Mouse (Mus musculus) spleen, adult 2 months (tissue): ENCODE measurements at regions not wholly inside any gene's neighbourhood (a gene's known extent, or its start where the extent isn't known, plus 50 kb on each side); places are given as distances from the start of the nearest gene placed in this dataset.

Source experiments
- DNase-seq, 2 experiments: peaks; one replicate each; pipeline versions ENCODE4 v3.0.0 to v3.0.0-alpha.2; 2012 to 2021; ENCODE audit warnings: low spot score in 2 of 2, low read depth in 1 of 2
- H3K27ac ChIP-seq: fragments of 200-500 bp; 2 replicates; pipeline ENCODE4 v1.5.1; 2012; ENCODE audit warnings: low read length, inconsistent platforms; ENCODE audit not compliant: insufficient read depth
- H3K27me3 ChIP-seq: fragments of 200-500 bp; 2 replicates; pipeline ENCODE4 v1.6.1; 2012; ENCODE audit warnings: mild to moderate bottlenecking, moderate library complexity, low read length, inconsistent platforms; ENCODE audit not compliant: control insufficient read depth, insufficient read depth
- H3K36me3 ChIP-seq: fragments of 200-500 bp; 2 replicates; pipeline ENCODE4 v1.6.1; 2012; ENCODE audit warnings: mild to moderate bottlenecking, low read length, inconsistent platforms; ENCODE audit not compliant: control insufficient read depth, insufficient read depth
- H3K4me1 ChIP-seq: fragments of 200-500 bp; 2 replicates; pipeline ENCODE4 v1.6.1; 2011; ENCODE audit warnings: inconsistent platforms; ENCODE audit not compliant: control insufficient read depth, insufficient read depth, insufficient read length
- H3K4me3 ChIP-seq: fragments of 200-500 bp; 2 replicates; pipeline ENCODE4 v1.5.1; 2011; ENCODE audit warnings: mild to moderate bottlenecking, inconsistent platforms; ENCODE audit not compliant: insufficient read depth, insufficient read length; ENCODE audit errors: extremely low read depth
- CTCF ChIP-seq: fragments of 200-500 bp; IDR thresholded peaks from 2 replicates; pipeline ENCODE4 v1.5.1; 2011; ENCODE audit warnings: mild to moderate bottlenecking, inconsistent platforms; ENCODE audit not compliant: insufficient read depth, insufficient read length, insufficient replicate concordance; ENCODE audit errors: extremely low read depth
- POLR2A ChIP-seq: fragments of 200-500 bp; IDR thresholded peaks from 2 replicates; pipeline ENCODE4 v1.6.1; 2011; ENCODE audit warnings: low read depth, low read length, inconsistent platforms
- WGBS: fragments of 180-500 bp; shearing (Covaris S2); methylation state at CpG from one replicate; pipeline ENCODE4 v1.1.7; 2018; 5-methylcytosine and 5-hydroxymethylcytosine counted together

- DNase-seq, result no peak
- Histone ChIP-seq H3K36me3 (no peaks in the 10 kb centered on the region), H3K27me3 (no peaks in the 10 kb centered on the region), H3K27ac (no peak overlapping the region), H3K4me3 (no peak overlapping the region), H3K4me1 (no peaks in the 10 kb centered on the region)
- 76% methylated on average over 8 of the region's 8 CpGs for WGBS
- no peak for TF ChIP-seq POLR2A
- TF ChIP-seq CTCF, result no peak
These were observed 58.2 kb upstream of the Ttc29 start for GRCm38 (mm10) chr8:78154873-78155272.

DNA sequence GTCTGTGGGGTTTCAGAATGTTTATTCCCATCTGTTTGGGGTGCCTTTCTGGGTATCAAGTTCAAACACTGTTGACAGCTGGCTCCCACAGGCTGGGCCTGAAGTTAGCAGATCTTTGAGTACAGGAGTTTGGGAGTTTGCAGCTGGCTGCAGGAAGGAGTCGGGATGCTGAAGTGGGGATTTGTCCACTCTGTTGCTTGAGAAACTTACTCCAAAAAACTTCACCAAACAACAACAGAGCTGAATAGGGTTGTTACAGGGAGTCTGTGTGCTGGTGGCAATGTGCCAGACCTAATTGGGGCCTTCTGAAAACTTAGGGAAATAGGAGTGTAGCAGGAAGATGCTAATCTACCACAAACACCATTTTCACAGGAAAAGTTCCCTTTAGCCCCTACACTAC, 51.1 kb upstream of the Ttc29 start:
- Histone ChIP-seq H3K4me3 (no peak overlapping the region), H3K36me3 (no peaks in the 10 kb centered on the region), H3K4me1 (no peaks in the 10 kb centered on the region), H3K27ac (no peak overlapping the region), H3K27me3 (no peaks in the 10 kb centered on the region)
- no peak for DNase-seq
- WGBS, result 76% methylated on average over 1 of the region's 1 CpGs
- TF ChIP-seq CTCF, result no peak
- no peak for TF ChIP-seq POLR2A

- Histone ChIP-seq H3K36me3 (no peaks in the 10 kb centered on the region), H3K27me3 (no peaks in the 10 kb centered on the region), H3K27ac (no peak overlapping the region), H3K4me1 (no peaks in the 10 kb centered on the region), H3K4me3 (no peak overlapping the region)
- TF ChIP-seq POLR2A (no peak), CTCF (no peak)
- WGBS, result 91% methylated on average over 5 of the region's 5 CpGs
- no peak for DNase-seq
These were observed 50.2 kb upstream of the Ttc29 start for GRCm38 (mm10) chr8:78162763-78163508.
